Mouse (Mus musculus) R1 (cell line): Measurements from ENCODE around the gene Tyrp1.

ENCODE experiments used
- DNase-seq: peaks from one replicate; pipeline ENCODE4 v3.0.0-alpha.2; 2018; ENCODE audit warnings: low read depth, low spot score

The Tyrp1 gene

DNA sequence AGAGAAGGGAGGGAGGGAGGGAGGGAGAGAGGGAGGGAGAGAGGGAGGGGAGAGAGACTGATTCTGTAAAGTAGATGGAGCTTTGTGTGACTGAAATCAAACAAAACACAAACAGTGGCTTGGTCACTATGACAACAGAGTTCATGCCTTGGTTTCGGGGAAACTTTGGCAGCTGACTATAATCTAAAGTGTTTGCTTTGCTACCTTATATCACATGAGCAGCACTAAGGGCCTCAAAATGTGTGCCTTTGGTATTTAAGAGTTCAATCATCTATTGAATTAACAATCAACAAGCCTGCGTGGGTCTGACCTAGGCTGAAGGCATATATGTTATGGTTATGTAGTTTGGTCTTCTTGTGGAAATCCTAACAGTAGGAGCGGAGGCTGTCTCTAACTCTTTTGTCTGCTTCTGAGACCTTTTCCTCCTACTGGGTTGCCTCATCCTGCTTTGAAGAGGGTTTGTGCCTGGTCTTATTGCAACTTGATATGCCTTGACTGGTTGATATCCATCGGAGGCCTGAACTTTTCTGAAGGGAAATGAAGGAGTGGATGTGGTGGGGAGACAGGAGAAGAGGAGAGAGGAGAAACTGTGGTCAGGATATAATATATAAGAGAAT is 61.5 kb downstream of the Tyrp1 start:
- no peak for DNase-seq
